Mouse (Mus musculus): ENCODE measurements around the gene Bcdin3d. TPM values are rescaled to one million over a fixed set of nuclear protein-coding genes. Genes with fewer than 3 reads are reported as not detected.

Gene Bcdin3d
- polyA plus RNA-seq, 1 experiment: 6.7 TPM

GRCm38 (mm10) chr15:99431063-99431462 lies 43.5 kb downstream of the Bcdin3d start:
- Histone ChIP-seq H3K27ac (ENCODE audit: insufficient read depth, low read depth, low read length) (no peak overlapping the region), H3K4me1 (ENCODE audit: control insufficient read depth, insufficient read depth, low read length) (peaks cover 8% of the 10 kb centered on the region), H3K4me3 (ENCODE audit: insufficient read depth, low read length) (no peak overlapping the region)
- TF ChIP-seq POLR2A (IDR thresholded peaks at IDR 0.05; ENCODE audit: borderline replicate concordance, low read depth, low read length): no peak
- no peak for TF ChIP-seq CTCF (IDR thresholded peaks at IDR 0.05; ENCODE audit: low read depth, low read length)

- TF ChIP-seq POLR2A (IDR thresholded peaks at IDR 0.05; ENCODE audit: borderline replicate concordance, low read depth, low read length): no peak
- no peak for TF ChIP-seq CTCF (IDR thresholded peaks at IDR 0.05; ENCODE audit: low read depth, low read length)
- Histone ChIP-seq H3K27ac (ENCODE audit: insufficient read depth, low read depth, low read length) (no peak overlapping the region), H3K4me1 (ENCODE audit: control insufficient read depth, insufficient read depth, low read length) (peaks cover 11% of the 10 kb centered on the region), H3K4me3 (ENCODE audit: insufficient read depth, low read length) (no peak overlapping the region)
These were observed 44.1 kb downstream of the Bcdin3d start for GRCm38 (mm10) chr15:99430394-99430793.

- peak overlapping the region; percentile 85 for H3K27ac ChIP-seq (ENCODE audit: insufficient read depth, low read depth, low read length)
- peaks cover 52% of the 10 kb centered on the region for H3K4me1 ChIP-seq (ENCODE audit: control insufficient read depth, insufficient read depth, low read length)
- TF ChIP-seq CTCF (IDR thresholded peaks at IDR 0.05; ENCODE audit: low read depth, low read length) (no peak), POLR2A (IDR thresholded peaks at IDR 0.05; ENCODE audit: borderline replicate concordance, low read depth, low read length) (no peak)
- 0 out of 2 replicates have a peak overlapping the region, but pooled peaks have one; percentile 1 for H3K4me3 ChIP-seq (ENCODE audit: insufficient read depth, low read length)
These were observed 50.6 kb downstream of the Bcdin3d start for GRCm38 (mm10) chr15:99423884-99424283.

GRCm38 (mm10) chr15:99423131-99423530 lies 51.4 kb downstream of the Bcdin3d start:
- 0 out of 2 replicates have a peak overlapping the region, but pooled peaks have one; percentile 85 for H3K27ac ChIP-seq (ENCODE audit: insufficient read depth, low read depth, low read length)
- TF ChIP-seq POLR2A (IDR thresholded peaks at IDR 0.05; ENCODE audit: borderline replicate concordance, low read depth, low read length): no peak
- no peak for TF ChIP-seq CTCF (IDR thresholded peaks at IDR 0.05; ENCODE audit: low read depth, low read length)

GRCm38 (mm10) chr15:99422551-99422950 lies 52.0 kb downstream of the Bcdin3d start:
- Histone ChIP-seq H3K4me1 (ENCODE audit: control insufficient read depth, insufficient read depth, low read length) (peaks cover 52% of the 10 kb centered on the region), H3K4me3 (ENCODE audit: insufficient read depth, low read length) (no peak overlapping the region), H3K27ac (ENCODE audit: insufficient read depth, low read depth, low read length) (no peak overlapping the region)
- TF ChIP-seq CTCF (IDR thresholded peaks at IDR 0.05; ENCODE audit: low read depth, low read length): no peak
- no peak for TF ChIP-seq POLR2A (IDR thresholded peaks at IDR 0.05; ENCODE audit: borderline replicate concordance, low read depth, low read length)

More at GRCm38 (mm10) chr15:99423131-99423530, 51.4 kb downstream of the Bcdin3d start:
- H3K4me3 ChIP-seq (ENCODE audit: insufficient read depth, low read length): no peak overlapping the region
- peaks cover 52% of the 10 kb centered on the region for H3K4me1 ChIP-seq (ENCODE audit: control insufficient read depth, insufficient read depth, low read length)

GRCm38 (mm10) chr15:99421676-99422075 lies 52.9 kb downstream of the Bcdin3d start:
- H3K27ac ChIP-seq (ENCODE audit: insufficient read depth, low read depth, low read length): peak overlapping the region; percentile 24; the same call in 1 of the 2 replicates
- H3K4me3 ChIP-seq (ENCODE audit: insufficient read depth, low read length): no peak overlapping the region
- TF ChIP-seq CTCF (IDR thresholded peaks at IDR 0.05; ENCODE audit: low read depth, low read length): no peak
- TF ChIP-seq POLR2A (IDR thresholded peaks at IDR 0.05; ENCODE audit: borderline replicate concordance, low read depth, low read length): no peak
- peaks cover 52% of the 10 kb centered on the region for H3K4me1 ChIP-seq (ENCODE audit: control insufficient read depth, insufficient read depth, low read length)

- Histone ChIP-seq H3K4me1 (ENCODE audit: control insufficient read depth, insufficient read depth, low read length) (peaks cover 52% of the 10 kb centered on the region), H3K4me3 (ENCODE audit: insufficient read depth, low read length) (no peak overlapping the region), H3K27ac (ENCODE audit: insufficient read depth, low read depth, low read length) (peak overlapping the region; percentile 13; the same call in 1 of the 2 replicates)
- TF ChIP-seq POLR2A (IDR thresholded peaks at IDR 0.05; ENCODE audit: borderline replicate concordance, low read depth, low read length) (no peak), CTCF (IDR thresholded peaks at IDR 0.05; ENCODE audit: low read depth, low read length) (no peak)
These were observed 53.4 kb downstream of the Bcdin3d start for GRCm38 (mm10) chr15:99421152-99421551.

GRCm38 (mm10) chr15:99420521-99421014 lies 54.0 kb downstream of the Bcdin3d start:
- Histone ChIP-seq H3K4me3 (ENCODE audit: insufficient read depth, low read length) (no peak overlapping the region), H3K4me1 (ENCODE audit: control insufficient read depth, insufficient read depth, low read length) (peaks cover 51% of the 10 kb centered on the region), H3K27ac (ENCODE audit: insufficient read depth, low read depth, low read length) (peak overlapping the region; percentile 13; the same call in 1 of the 2 replicates)
- no peak for TF ChIP-seq POLR2A (IDR thresholded peaks at IDR 0.05; ENCODE audit: borderline replicate concordance, low read depth, low read length)
- TF ChIP-seq CTCF (IDR thresholded peaks at IDR 0.05; ENCODE audit: low read depth, low read length): no peak

- Histone ChIP-seq H3K4me1 (ENCODE audit: control insufficient read depth, insufficient read depth, low read length) (peaks cover 46% of the 10 kb centered on the region), H3K4me3 (ENCODE audit: insufficient read depth, low read length) (no peak overlapping the region), H3K27ac (ENCODE audit: insufficient read depth, low read depth, low read length) (no peak overlapping the region)
- TF ChIP-seq POLR2A (IDR thresholded peaks at IDR 0.05; ENCODE audit: borderline replicate concordance, low read depth, low read length) (no peak), CTCF (IDR thresholded peaks at IDR 0.05; ENCODE audit: low read depth, low read length) (no peak)
These were observed 54.4 kb downstream of the Bcdin3d start for GRCm38 (mm10) chr15:99420101-99420500.

Other genes starting within 250 kb of the Bcdin3d start
- gene Kcnh3, start 249.9 kb downstream of the Bcdin3d start, polyA plus RNA-seq (2012; ENCODE audit: insufficient read depth, insufficient read length, missing spikeins): not detected in 2 replicates
- 29.4 and 29.9 TPM in 2 replicates for gene Mcrs1, start 222.8 kb downstream of the Bcdin3d start, polyA plus RNA-seq (2012; ENCODE audit: insufficient read depth, insufficient read length, missing spikeins)
- gene Prpf40b, start 179.6 kb downstream of the Bcdin3d start, polyA plus RNA-seq (2012; ENCODE audit: insufficient read depth, insufficient read length, missing spikeins): 11.0 and 16.2 TPM in 2 replicates
- gene Fam186b, start 178.8 kb downstream of the Bcdin3d start, polyA plus RNA-seq (2012; ENCODE audit: insufficient read depth, insufficient read length, missing spikeins): not detected in 2 replicates
- gene Fmnl3, start 104.2 kb downstream of the Bcdin3d start, polyA plus RNA-seq (2012; ENCODE audit: insufficient read depth, insufficient read length, missing spikeins): 18.9 and 23.2 TPM in 2 replicates
- 647 and 669 TPM in 2 replicates for gene Tmbim6, start 81.8 kb downstream of the Bcdin3d start, polyA plus RNA-seq (2012; ENCODE audit: insufficient read depth, insufficient read length, missing spikeins)
- 4.0 and 10.3 TPM in 2 replicates for gene Nckap5l, start 17.0 kb downstream of the Bcdin3d start, polyA plus RNA-seq (2012; ENCODE audit: insufficient read depth, insufficient read length, missing spikeins)
- 0.05 TPM in 1 of 2 replicates, not detected in the other for gene Faim2, start 53.4 kb upstream of the Bcdin3d start, polyA plus RNA-seq (2012; ENCODE audit: insufficient read depth, insufficient read length, missing spikeins)
- gene Aqp2, start 104.3 kb upstream of the Bcdin3d start, polyA plus RNA-seq (2012; ENCODE audit: insufficient read depth, insufficient read length, missing spikeins): not detected in 2 replicates
- not detected in 2 replicates for gene Aqp5, start 116.1 kb upstream of the Bcdin3d start, polyA plus RNA-seq (2012; ENCODE audit: insufficient read depth, insufficient read length, missing spikeins)
- not detected in 2 replicates for gene Aqp6, start 126.7 kb upstream of the Bcdin3d start, polyA plus RNA-seq (2012; ENCODE audit: insufficient read depth, insufficient read length, missing spikeins)
- gene Racgap1, start 176.9 kb upstream of the Bcdin3d start, polyA plus RNA-seq (2012; ENCODE audit: insufficient read depth, insufficient read length, missing spikeins): 55.8 and 56.8 TPM in 2 replicates
- gene Asic1, start 195.6 kb upstream of the Bcdin3d start, polyA plus RNA-seq (2012; ENCODE audit: insufficient read depth, insufficient read length, missing spikeins): not detected in 2 replicates
- gene Smarcd1, start 227.4 kb upstream of the Bcdin3d start, polyA plus RNA-seq (2012; ENCODE audit: insufficient read depth, insufficient read length, missing spikeins): 17.7 and 19.4 TPM in 2 replicates
- gene Gm17349, start 230.8 kb upstream of the Bcdin3d start, polyA plus RNA-seq (2012; ENCODE audit: insufficient read depth, insufficient read length, missing spikeins): not detected in 2 replicates
- 0.37 and 1.2 TPM in 2 replicates for gene Gpd1, start 242.8 kb upstream of the Bcdin3d start, polyA plus RNA-seq (2012; ENCODE audit: insufficient read depth, insufficient read length, missing spikeins)